Mouse (Mus musculus) CH12.LX (cell line): ENCODE data around the gene Gm498.

ENCODE experiments used
- EP300 ChIP-seq: IDR thresholded peaks from 2 replicates; pipeline ENCODE4 v1.6.1; 2011; ENCODE audit warnings: low read length, improper control_type of control experiment
- MAX ChIP-seq: IDR thresholded peaks from 2 replicates; pipeline ENCODE4 v1.6.1; 2011; ENCODE audit warnings: low read length, improper control_type of control experiment
- MAZ ChIP-seq: IDR thresholded peaks from 2 replicates; pipeline ENCODE4 v1.6.1; 2012; ENCODE audit warnings: low read depth, mild to moderate bottlenecking, inconsistent platforms, low read length, improper control_type of control experiment, moderate library complexity

DNA sequence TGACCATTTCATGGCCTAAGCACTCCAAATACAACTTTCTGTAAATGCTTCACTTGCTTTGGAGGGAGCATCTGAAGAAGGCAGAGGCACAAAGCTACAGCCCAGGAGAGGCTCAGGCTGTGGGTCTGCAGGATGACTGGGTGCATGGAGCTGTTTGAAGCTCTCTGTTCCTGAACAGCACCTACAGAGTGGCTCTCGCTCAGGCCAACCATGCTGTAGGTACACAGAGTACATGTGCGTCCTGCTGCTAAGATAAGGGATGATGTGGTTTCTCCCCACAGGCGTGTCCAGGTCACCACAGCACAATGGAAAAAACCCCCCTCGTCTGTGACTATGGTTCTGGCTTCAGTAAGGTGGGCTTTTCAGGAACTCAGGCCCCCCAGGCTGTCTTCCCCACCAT lies 2.2 kb downstream of the Gm498 start:
- TF ChIP-seq EP300 (no peak), MAZ (no peak), MAX (no peak)
